Mouse (Mus musculus): ENCODE measurements around the gene Gpr152. TPM values are rescaled to one million over a fixed set of nuclear protein-coding genes. Genes with fewer than 3 reads are reported as not detected.

Gpr152 gene
- total and polyA plus RNA-seq, 3 experiments: 0.03 TPM; not detected in 2

GRCm38 (mm10) chr19:4184976-4185975 lies 45.7 kb downstream of the Gpr152 start:
- Histone ChIP-seq H3K79me2 (ENCODE audit: control insufficient read depth, insufficient read depth, low read length, poor library complexity) (no peaks in the 10 kb centered on the region), H3K9me3 (replicated peaks; ENCODE audit: insufficient read depth, low read length) (no peaks in the 10 kb centered on the region), H3K27ac (ENCODE audit: control insufficient read depth, low read depth, low read length) (no peak overlapping the region), H3K4me1 (ENCODE audit: control insufficient read depth in 1 of 2, insufficient read depth in 2 of 2, low read length in 2 of 2) (peaks cover 0 to 2% of the 10 kb centered on the region in 2 experiments; a peak in 2 of 4 replicates), H3K36me3 (ENCODE audit: control insufficient read depth in 1 of 2, insufficient read depth in 2 of 2, low read length in 2 of 2) (peaks cover 0 to 4% of the 10 kb centered on the region in 2 experiments; a peak in 2 of 4 replicates), H3K4me3 (ENCODE audit: control insufficient read depth in 1 of 2, insufficient read depth in 1 of 2, low read depth in 2 of 2, low read length in 2 of 2) (no peak overlapping the region), H3K9ac (ENCODE audit: control insufficient read depth, low read depth, low read length, poor library complexity, severe bottlenecking) (no peak overlapping the region), H3K27me3 (ENCODE audit: control insufficient read depth in 1 of 2, insufficient read depth in 2 of 2, low read length in 2 of 2) (no peaks in the 10 kb centered on the region)
- TF ChIP-seq HCFC1 (IDR thresholded peaks at IDR 0.05; ENCODE audit: low read depth, low read length): no peak
- TF ChIP-seq E2F4 (IDR thresholded peaks at IDR 0.05; ENCODE audit: borderline replicate concordance, low read depth, low read length): no peak
- TF ChIP-seq TBP (IDR thresholded peaks at IDR 0.05; ENCODE audit: low read depth, low read length): no peak
- no peak for DNase-seq (ENCODE audit: low read depth, low spot score)

- Histone ChIP-seq H3K79me2 (ENCODE audit: control insufficient read depth, insufficient read depth, low read length, poor library complexity) (peaks cover 9% of the 10 kb centered on the region), H3K4me3 (ENCODE audit: control insufficient read depth in 1 of 2, insufficient read depth in 1 of 2, low read depth in 2 of 2, low read length in 2 of 2) (no peak overlapping the region), H3K36me3 (ENCODE audit: control insufficient read depth in 1 of 2, insufficient read depth in 2 of 2, low read length in 2 of 2) (peaks cover 0 to 4% of the 10 kb centered on the region in 2 experiments; a peak in 2 of 4 replicates), H3K27ac (ENCODE audit: control insufficient read depth, low read depth, low read length) (no peak overlapping the region), H3K4me1 (ENCODE audit: control insufficient read depth in 1 of 2, insufficient read depth in 2 of 2, low read length in 2 of 2) (peaks cover 2 to 4% of the 10 kb centered on the region in 2 experiments; a peak in 2 of 4 replicates), H3K9ac (ENCODE audit: control insufficient read depth, low read depth, low read length, poor library complexity, severe bottlenecking) (no peak overlapping the region), H3K27me3 (ENCODE audit: control insufficient read depth in 1 of 2, insufficient read depth in 2 of 2, low read length in 2 of 2) (no peaks in the 10 kb centered on the region), H3K9me3 (replicated peaks; ENCODE audit: insufficient read depth, low read length) (no peaks in the 10 kb centered on the region)
- TF ChIP-seq NELFE (IDR thresholded peaks at IDR 0.05; ENCODE audit: low read depth, low read length): no peak
- no peak for TF ChIP-seq MEF2A (IDR thresholded peaks at IDR 0.05; ENCODE audit: extremely low read depth, insufficient replicate concordance, low read depth, low read length, poor library complexity, severe bottlenecking)
- no peak for TF ChIP-seq MYC (IDR thresholded peaks at IDR 0.05; ENCODE audit: low read depth, low read length)
- no peak for TF ChIP-seq CHD1 (IDR thresholded peaks at IDR 0.05; ENCODE audit: low read depth, low read length)
- TF ChIP-seq TBP (IDR thresholded peaks at IDR 0.05; ENCODE audit: low read depth, low read length): no peak
- no peak for TF ChIP-seq SMC3 (IDR thresholded peaks at IDR 0.05; ENCODE audit: low read depth, low read length)
- no peak for TF ChIP-seq ZNF384 (IDR thresholded peaks at IDR 0.05; ENCODE audit: low read depth, low read length)
- no peak for TF ChIP-seq EP300 (IDR thresholded peaks at IDR 0.05; ENCODE audit: low read depth in 1 of 2, low read length in 2 of 2)
- TF ChIP-seq E2F4 (IDR thresholded peaks at IDR 0.05; ENCODE audit: borderline replicate concordance, low read depth, low read length): no peak
- no peak for TF ChIP-seq BHLHE40 (IDR thresholded peaks at IDR 0.05; ENCODE audit: borderline replicate concordance, low read depth, low read length)
- TF ChIP-seq GABPA (IDR thresholded peaks at IDR 0.05; ENCODE audit: low read depth, low read length): no peak
- no peak for TF ChIP-seq USF2 (IDR thresholded peaks at IDR 0.05; ENCODE audit: borderline replicate concordance in 1 of 2, insufficient read depth in 1 of 2, low read depth in 1 of 2, low read length in 2 of 2)
- no peak for TF ChIP-seq ZMIZ1 (IDR thresholded peaks at IDR 0.05; ENCODE audit: low read depth, low read length)
- TF ChIP-seq JUND (IDR thresholded peaks at IDR 0.05; ENCODE audit: low read depth, low read length): no peak
- TF ChIP-seq CTCF (IDR thresholded peaks at IDR 0.05 in 2 of 3, conservative IDR thresholded peaks at IDR 0.05 in 1 of 3; ENCODE audit: control insufficient read depth in 1 of 3, insufficient read depth in 1 of 3, low read depth in 2 of 3, low read length in 3 of 3, poor library complexity in 1 of 3, severe bottlenecking in 1 of 3): no peak
- no peak for TF ChIP-seq TCF12 (IDR thresholded peaks at IDR 0.05; ENCODE audit: low read depth, low read length)
- no peak for TF ChIP-seq UBTF (IDR thresholded peaks at IDR 0.05; ENCODE audit: borderline replicate concordance, insufficient read depth, low read depth, low read length)
- TF ChIP-seq KAT2A (conservative IDR thresholded peaks at IDR 0.05; ENCODE audit: low read depth, low read length): no peak
- no peak for TF ChIP-seq ZC3H11A (IDR thresholded peaks at IDR 0.05; ENCODE audit: low read depth, low read length)
- DNase-seq (ENCODE audit: low read depth, low spot score): no peak
Observed at GRCm38 (mm10) chr19:4187303-4187702, 47.7 kb downstream of the Gpr152 start.

Data from MEL (cell line).